Mouse (Mus musculus) lung, postnatal 0 days (tissue): ENCODE data around the gene Nacc1. TPM values are rescaled to one million over a fixed set of nuclear protein-coding genes. Genes with fewer than 3 reads are reported as not detected.

Source experiments
- ATAC-seq: fragments of 200-750 bp; cut with Nextera tagmentation; 2 replicates; pipeline ENCODE4 v1.8.0; 2017; ENCODE audit warnings: moderate library complexity
- DNase-seq: peaks from one replicate; pipeline ENCODE4 v3.0.0-alpha.2; 2016; ENCODE audit warnings: low spot score
- H3K27ac ChIP-seq: fragments of 300-500 bp; sonication (generic); 2 replicates; pipeline ENCODE4 v1.5.1; 2014; ENCODE audit warnings: antibody characterized with exemption, mild to moderate bottlenecking, low read length, mixed read lengths
- H3K27me3 ChIP-seq: fragments of 300-500 bp; sonication (generic); replicated peaks from 2 replicates; pipeline ENCODE4 v1.6.1; 2014; ENCODE audit warnings: low read length, mixed read lengths; ENCODE audit not compliant: insufficient read depth
- H3K36me3 ChIP-seq: fragments of 300-500 bp; sonication (generic); 2 replicates; pipeline ENCODE4 v1.6.1; 2014; ENCODE audit warnings: low read length, mixed read lengths; ENCODE audit not compliant: insufficient read depth
- H3K4me1 ChIP-seq: fragments of 300-500 bp; sonication (generic); 2 replicates; pipeline ENCODE4 v1.6.1; 2014; ENCODE audit warnings: antibody characterized with exemption, low read depth, low read length, mixed read lengths; ENCODE audit not compliant: insufficient read depth
- H3K4me2 ChIP-seq: fragments of 300-500 bp; sonication (generic); replicated peaks from 2 replicates; pipeline ENCODE4 v1.6.1; 2014; ENCODE audit warnings: low read depth, mild to moderate bottlenecking, low read length, moderate library complexity, mixed read lengths
- H3K4me3 ChIP-seq: fragments of 300-500 bp; sonication (generic); 2 replicates; pipeline ENCODE4 v1.5.1; 2014; ENCODE audit warnings: low read depth, low read length
- H3K9ac ChIP-seq: fragments of 300-500 bp; sonication (generic); replicated peaks from 2 replicates; pipeline ENCODE4 v1.6.1; 2014; ENCODE audit warnings: low read depth, mild to moderate bottlenecking
- H3K9me3 ChIP-seq: fragments of 300-500 bp; sonication (generic); 2 replicates; pipeline ENCODE4 v1.6.1; 2016; ENCODE audit warnings: low read length, mixed read lengths
- CTCF ChIP-seq: IDR thresholded peaks from 2 replicates; pipeline ENCODE4 v1.5.1; 2016; ENCODE audit warnings: antibody characterized with exemption, mild to moderate bottlenecking
- EP300 ChIP-seq: IDR thresholded peaks from 2 replicates; pipeline ENCODE4 v1.6.1; 2016; ENCODE audit warnings: antibody characterized with exemption, mild to moderate bottlenecking, control low read depth
- WGBS: fragments of 180-500 bp; shearing (Covaris S2); extraction: QIAGEN DNeasy Blood & Tissue Kit; methylation state at CpG from one replicate; pipeline ENCODE4 v1.1.7; 2014; 5-methylcytosine and 5-hydroxymethylcytosine counted together
- polyA plus RNA-seq: library from polyadenylated mRNA; unstranded; fragments of >200 nt; fragmentation: Nextera tagmentation; extraction: Ambion mirVana; gene quantifications from 2 replicates; pipeline ENCODE4 v1.2.1, GENCODE M21; 2015

Nacc1 gene
- 7.1 and 7.4 TPM in 2 replicates for polyA plus RNA-seq

DNA sequence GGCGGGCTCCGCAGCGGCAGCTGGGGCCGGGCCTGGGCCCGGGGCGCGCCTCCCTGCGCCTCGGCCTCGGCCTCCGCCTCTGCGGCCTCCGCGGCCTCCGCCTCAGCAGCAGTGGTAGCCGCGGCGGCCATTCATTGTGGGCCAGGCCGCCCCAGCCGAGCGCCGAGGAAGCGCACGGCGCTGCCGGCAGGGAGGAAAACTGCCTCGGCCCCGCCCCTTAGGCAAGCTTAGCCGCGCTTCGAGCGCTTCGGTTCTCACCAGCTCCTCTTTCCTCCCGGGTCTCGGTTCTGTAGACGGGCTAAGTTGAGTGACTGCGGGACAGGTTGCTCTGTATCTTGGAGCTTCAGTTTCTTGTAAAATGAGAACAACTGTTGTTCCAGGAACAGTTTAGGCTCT lies at the start of gene Nacc1:
Gene Nacc1, minus strand, starts transcription at position 158 of the 396 bp plus-strand sequence.
- H3K4me3 ChIP-seq: peak within 1 kb of the TSS; percentile 98
- peak within 1 kb of the TSS; percentile 82 for H3K4me2 ChIP-seq
- peak within 1 kb of the TSS; percentile 86 for H3K27ac ChIP-seq
- H3K36me3 ChIP-seq: no peaks in the 10 kb centered on the region
- peak within 1 kb of the TSS; percentile 86 for H3K9ac ChIP-seq
- WGBS: 2% methylated on average over 28 of the region's 37 CpGs
- DNase-seq: peak; percentile 96
- no peaks in the 10 kb centered on the region for H3K9me3 ChIP-seq
- H3K4me1 ChIP-seq: peaks cover 14% of the 10 kb centered on the region; the same call in 1 of the 2 replicates
- peak; percentile 89 for ATAC-seq
- no peak for TF ChIP-seq EP300
- TF ChIP-seq CTCF: peak; percentile 37
- no peaks in the 10 kb centered on the region for H3K27me3 ChIP-seq

GRCm38 (mm10) chr8:84736521-84736920 lies 48.9 kb upstream of the Nacc1 start:
- Histone ChIP-seq H3K9ac (no peak overlapping the region), H3K27ac (no peak overlapping the region), H3K4me1 (peaks cover 37% of the 10 kb centered on the region), H3K4me3 (no peak overlapping the region), H3K9me3 (no peaks in the 10 kb centered on the region), H3K4me2 (no peak overlapping the region), H3K36me3 (no peaks in the 10 kb centered on the region), H3K27me3 (no peaks in the 10 kb centered on the region)
- 92% methylated on average over 4 of the region's 4 CpGs for WGBS
- TF ChIP-seq CTCF: no peak
- no peak for TF ChIP-seq EP300
- DNase-seq: no peak
- ATAC-seq: no peak

DNA sequence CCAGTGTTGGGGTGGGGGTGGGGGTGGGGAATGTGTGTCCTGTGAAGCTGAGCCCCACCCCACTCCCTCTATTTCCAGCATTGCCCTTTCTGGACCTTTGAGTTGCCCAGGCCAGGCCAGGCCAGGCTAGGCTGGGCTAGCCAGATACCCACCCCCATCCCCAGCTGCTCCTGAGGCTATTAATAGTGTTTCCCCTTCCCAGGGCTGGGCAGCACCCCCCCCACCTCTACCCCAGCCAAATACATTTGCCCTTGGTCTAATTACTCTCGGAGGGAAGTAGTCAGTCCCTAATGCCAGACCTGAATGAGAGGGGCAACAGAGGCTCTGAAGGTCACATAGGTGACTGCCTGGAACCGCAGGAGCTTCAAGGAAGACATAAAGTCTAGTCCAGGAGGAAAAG lies 47.9 kb upstream of the Nacc1 start:
- 67% methylated on average over 2 of the region's 2 CpGs for WGBS
- Histone ChIP-seq H3K27ac (no peak overlapping the region), H3K4me1 (peaks cover 46% of the 10 kb centered on the region), H3K27me3 (no peaks in the 10 kb centered on the region), H3K4me3 (no peak overlapping the region), H3K36me3 (no peaks in the 10 kb centered on the region), H3K9ac (no peak overlapping the region), H3K4me2 (no peak overlapping the region), H3K9me3 (no peaks in the 10 kb centered on the region)
- ATAC-seq (no peak), DNase-seq (no peak)
- TF ChIP-seq CTCF (no peak), EP300 (no peak)

- Histone ChIP-seq H3K4me1 (peaks cover 47% of the 10 kb centered on the region), H3K9ac (no peak overlapping the region), H3K27ac (no peak overlapping the region), H3K4me2 (no peak overlapping the region), H3K4me3 (no peak overlapping the region), H3K27me3 (no peaks in the 10 kb centered on the region), H3K36me3 (no peaks in the 10 kb centered on the region), H3K9me3 (no peaks in the 10 kb centered on the region)
- TF ChIP-seq CTCF: no peak
- no peak for TF ChIP-seq EP300
- 80% methylated on average over 2 of the region's 2 CpGs for WGBS
- DNase-seq (no peak), ATAC-seq (no peak)
Measured at GRCm38 (mm10) chr8:84734680-84735079, 47.0 kb upstream of the Nacc1 start.

GRCm38 (mm10) chr8:84733959-84734358 lies 46.3 kb upstream of the Nacc1 start:
- DNase-seq (no peak), ATAC-seq (no peak)
- no peaks in the 10 kb centered on the region for H3K36me3 ChIP-seq
- H3K4me2 ChIP-seq: no peak overlapping the region
- H3K9ac ChIP-seq: no peak overlapping the region
- H3K9me3 ChIP-seq: no peaks in the 10 kb centered on the region
- H3K4me3 ChIP-seq: no peak overlapping the region
- no peaks in the 10 kb centered on the region for H3K27me3 ChIP-seq
- H3K4me1 ChIP-seq: peaks cover 46% of the 10 kb centered on the region
- no peak overlapping the region for H3K27ac ChIP-seq
- 84% methylated on average over 6 of the region's 6 CpGs for WGBS
- TF ChIP-seq CTCF (no peak), EP300 (no peak)

DNA sequence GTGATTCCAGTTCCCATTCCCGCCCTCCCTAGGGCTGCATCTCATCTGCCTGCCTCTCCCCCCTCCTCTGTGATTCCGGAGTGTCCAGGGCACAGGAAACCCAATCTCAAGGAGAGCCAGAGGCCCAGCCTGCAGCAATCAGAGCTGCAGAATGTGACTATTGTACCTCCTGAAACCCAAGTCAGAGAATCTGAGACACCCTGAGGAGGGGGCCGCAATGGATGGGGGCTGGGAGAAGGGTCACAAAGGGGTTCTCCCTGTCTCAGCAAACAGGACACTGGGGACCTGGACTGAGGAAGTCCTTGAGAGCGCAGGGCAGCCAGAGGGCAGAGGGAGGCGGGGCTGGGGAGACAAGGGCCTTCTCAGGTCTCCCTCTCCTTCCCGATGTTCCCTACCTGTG lies 45.3 kb upstream of the Nacc1 start:
- Histone ChIP-seq H3K27me3 (no peaks in the 10 kb centered on the region), H3K36me3 (no peaks in the 10 kb centered on the region), H3K9me3 (no peaks in the 10 kb centered on the region), H3K4me1 (peaks cover 40% of the 10 kb centered on the region), H3K4me2 (no peak overlapping the region), H3K9ac (no peak overlapping the region), H3K4me3 (no peak overlapping the region), H3K27ac (no peak overlapping the region)
- ATAC-seq (no peak; the same call in 1 of the 2 replicates), DNase-seq (no peak)
- 50% methylated on average over 5 of the region's 6 CpGs for WGBS
- TF ChIP-seq EP300: no peak
- TF ChIP-seq CTCF: no peak

DNA sequence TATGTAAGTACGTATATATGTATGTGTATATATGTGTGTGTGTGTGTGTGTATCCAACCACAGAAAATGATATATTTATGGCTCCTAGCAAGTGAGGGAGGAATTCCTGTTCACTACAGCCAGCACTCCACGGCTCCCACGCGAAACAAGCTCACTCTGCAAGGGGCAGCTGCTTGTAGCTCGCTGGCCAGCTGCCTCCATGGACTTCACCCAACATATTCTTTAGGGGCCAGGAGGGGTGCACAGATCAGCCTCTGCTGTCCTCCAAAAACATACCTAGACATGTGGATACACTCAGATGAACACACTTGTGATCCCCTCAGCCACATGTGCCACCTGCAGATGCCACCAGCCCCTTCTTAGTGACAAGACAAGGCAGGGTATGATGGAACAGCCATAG lies 44.9 kb upstream of the Nacc1 start:
- Histone ChIP-seq H3K9ac (no peak overlapping the region), H3K36me3 (no peaks in the 10 kb centered on the region; the same call in 1 of the 2 replicates)

More for the DNA sequence above, 44.9 kb upstream of the Nacc1 start:
- ATAC-seq: no peak
- DNase-seq: no peak
- 43% methylated on average over 5 of the region's 5 CpGs for WGBS
- Histone ChIP-seq H3K9me3 (no peaks in the 10 kb centered on the region), H3K27ac (no peak overlapping the region), H3K4me2 (no peak overlapping the region), H3K4me1 (peaks cover 36% of the 10 kb centered on the region), H3K27me3 (no peaks in the 10 kb centered on the region), H3K4me3 (no peak overlapping the region)
- TF ChIP-seq EP300 (no peak), CTCF (no peak)
